Mouse (Mus musculus) gastrocnemius, postnatal 14 days (tissue): ENCODE data around the gene Rd3. TPM values are rescaled to one million over a fixed set of nuclear protein-coding genes. Genes with fewer than 3 reads are reported as not detected.

ENCODE experiments used
- DNase-seq: peaks from one replicate; pipeline ENCODE4 v3.0.0; 2021; ENCODE audit warnings: mixed read lengths
- intact Hi-C: fragments of 180-260 bp; cut with DNase I; formaldehyde crosslinking; loops from one replicate; pipeline ENCODE4 v1.15.1; 2025; ENCODE audit warnings: low total_unique reads
- total RNA-seq, 2 experiments: library from RNA; stranded (reverse); gene quantifications; 2 replicates each; pipeline ENCODE4 v1.2.3; 2021

The Rd3 gene
- total RNA-seq, 2 experiments from 2014 or later: 0.06 TPM; not detected in 1

- intact Hi-C loops: loop anchor here (2.0 to 5.0 kb wide), 2 partner anchors 49 to 124 kb away; no protein-coding TSS in a partner anchor
- DNase-seq: no peak
Measured at GRCm38 (mm10) chr1:191960946-191961345, 16.2 kb upstream of the Rd3 start.

- intact Hi-C loops: loop anchor here (5.0 kb wide), 1 partner anchor 51 kb away; no protein-coding TSS in a partner anchor
- DNase-seq: no peak
Measured at GRCm38 (mm10) chr1:191963413-191963812, 13.8 kb upstream of the Rd3 start.

GRCm38 (mm10) chr1:191963948-191964772 lies 13.0 kb upstream of the Rd3 start:
- peak; percentile 89 for DNase-seq
- intact Hi-C loops: loop anchor here (5.0 kb wide), 1 partner anchor 52 kb away; no protein-coding TSS in a partner anchor

- DNase-seq: peak; percentile 75
- intact Hi-C loops: loop anchor here (5.0 kb wide), 1 partner anchor 53 kb away; no protein-coding TSS in a partner anchor
Measured at GRCm38 (mm10) chr1:191964773-191965481, 12.2 kb upstream of the Rd3 start.

GRCm38 (mm10) chr1:191969939-191970338 lies 7.2 kb upstream of the Rd3 start:
- intact Hi-C loops: no loop called here
- DNase-seq: no peak

DNA sequence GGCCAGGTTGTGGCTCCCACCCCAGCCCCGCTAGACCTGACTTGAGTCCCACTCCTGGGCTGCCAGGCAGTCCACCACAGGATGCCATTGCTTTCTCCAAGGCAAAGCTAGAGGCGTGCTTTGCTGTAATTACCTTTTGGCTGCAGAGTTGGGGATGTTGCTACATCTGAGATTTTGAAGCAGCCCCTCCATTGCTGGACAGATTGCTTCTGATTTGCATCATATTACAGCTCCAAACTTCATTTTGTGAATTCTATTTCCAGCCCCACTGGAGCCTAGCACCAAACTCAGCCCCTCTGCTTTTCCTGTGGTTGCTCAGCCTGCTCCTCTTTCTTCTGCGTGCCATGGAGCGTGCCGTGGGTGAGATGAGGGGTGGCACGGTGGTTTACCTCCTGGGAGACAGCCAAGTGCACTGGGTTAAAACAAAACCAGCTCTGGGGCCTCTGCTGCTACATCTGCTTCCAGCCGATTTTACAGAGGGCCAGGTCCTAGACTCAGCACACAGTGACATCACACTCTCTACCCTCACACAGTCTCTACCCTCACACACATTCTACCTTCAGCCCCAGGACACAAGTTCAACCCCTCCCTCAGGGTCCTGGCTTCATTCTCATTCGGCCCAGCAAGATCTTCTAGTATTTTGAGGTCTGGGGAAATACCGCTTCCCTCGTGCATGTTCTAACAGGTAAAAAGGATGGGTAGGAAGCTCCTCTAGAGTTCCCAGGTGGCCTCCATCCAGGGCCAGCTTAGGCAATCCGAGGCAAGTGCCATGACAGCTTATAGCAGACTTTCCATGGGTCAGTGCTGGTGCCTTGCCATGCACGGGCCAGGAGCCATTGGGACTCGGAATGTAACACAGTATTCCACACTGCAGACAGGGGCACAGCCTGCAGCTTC lies 2.4 kb upstream of the Rd3 start:
- DNase-seq: no peak
- intact Hi-C loops: no loop called here

- DNase-seq: peak; percentile 44
Measured at GRCm38 (mm10) chr1:191981426-191982102, 4.4 kb downstream of the Rd3 start.

DNA sequence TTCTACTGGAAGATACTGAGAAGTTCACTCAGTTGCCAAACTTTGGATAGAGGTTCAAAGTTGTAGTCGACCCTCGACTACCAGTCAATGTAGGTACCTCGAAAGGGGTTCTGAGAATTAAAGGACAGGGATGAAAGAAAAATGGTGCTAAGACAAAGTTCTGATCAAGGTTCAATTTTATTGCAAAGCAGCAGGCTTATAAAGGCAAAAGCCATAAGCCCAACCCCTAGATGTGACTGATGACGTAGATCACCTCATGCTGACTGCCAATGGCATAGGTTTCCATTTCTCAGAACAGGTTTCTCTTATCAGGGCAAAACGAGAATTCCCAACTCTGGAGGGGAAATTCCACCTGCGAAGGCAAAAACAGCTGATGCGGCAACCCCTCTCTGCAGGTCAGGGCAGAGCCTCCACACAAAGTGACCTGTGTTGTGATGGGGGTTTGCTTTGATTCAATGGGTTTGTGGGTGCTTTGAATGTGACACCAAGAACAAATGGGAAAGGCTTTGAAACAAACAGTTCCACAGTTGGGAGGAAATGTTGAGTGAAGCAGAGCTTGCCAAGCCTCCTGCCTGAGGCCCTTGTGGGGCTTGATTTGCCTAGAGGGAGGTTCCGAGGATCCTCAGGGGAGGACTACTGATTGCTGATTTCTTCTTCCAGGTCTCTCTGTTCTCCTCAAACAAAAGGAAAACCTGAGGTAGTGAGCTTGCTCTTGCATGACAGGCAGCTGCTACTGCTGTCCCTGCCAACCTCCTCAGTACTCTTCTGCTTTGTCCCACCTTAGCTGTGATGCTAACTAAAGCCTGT lies 9.7 kb downstream of the Rd3 start:
- intact Hi-C loops: no loop called here
- DNase-seq: no peak

More at GRCm38 (mm10) chr1:191981426-191982102, 4.4 kb downstream of the Rd3 start:
- intact Hi-C loops: no loop called here

DNA sequence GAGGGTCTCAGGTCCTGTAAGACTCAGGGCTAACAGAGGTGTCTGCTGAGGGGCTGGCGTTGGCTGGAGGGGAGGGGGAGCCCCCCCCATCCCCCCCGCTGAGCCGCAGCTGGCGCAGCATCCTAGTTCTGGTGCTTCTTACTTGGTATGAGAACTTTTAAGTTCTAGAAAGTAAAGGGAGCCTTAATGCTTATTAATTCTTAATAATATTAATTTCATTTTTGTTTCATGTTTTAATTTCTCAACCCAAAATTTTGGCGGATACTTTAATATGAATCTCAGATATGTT lies 10.3 kb downstream of the Rd3 start:
- intact Hi-C loops: no loop called here
- no peak for DNase-seq

DNA sequence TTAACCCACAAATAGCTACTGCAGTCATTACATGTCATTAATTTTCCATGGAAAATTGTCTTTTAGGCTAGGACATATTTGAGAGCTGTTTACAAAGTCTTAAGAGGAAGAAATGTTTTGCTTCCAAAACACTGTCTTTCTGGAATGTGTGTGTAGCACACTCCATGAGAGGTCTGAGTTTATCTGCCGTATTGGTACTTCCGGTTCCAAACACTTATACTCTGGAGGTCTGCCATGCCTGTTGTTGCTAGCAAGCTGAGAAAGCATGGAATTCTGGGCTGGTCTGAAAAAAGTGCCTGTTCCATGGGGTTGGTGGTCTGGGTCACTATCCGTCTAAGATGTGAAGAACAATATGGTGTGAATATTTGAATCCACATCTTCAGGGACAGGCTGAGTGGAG lies 11.5 kb downstream of the Rd3 start:
- intact Hi-C loops: no loop called here
- no peak for DNase-seq

DNA sequence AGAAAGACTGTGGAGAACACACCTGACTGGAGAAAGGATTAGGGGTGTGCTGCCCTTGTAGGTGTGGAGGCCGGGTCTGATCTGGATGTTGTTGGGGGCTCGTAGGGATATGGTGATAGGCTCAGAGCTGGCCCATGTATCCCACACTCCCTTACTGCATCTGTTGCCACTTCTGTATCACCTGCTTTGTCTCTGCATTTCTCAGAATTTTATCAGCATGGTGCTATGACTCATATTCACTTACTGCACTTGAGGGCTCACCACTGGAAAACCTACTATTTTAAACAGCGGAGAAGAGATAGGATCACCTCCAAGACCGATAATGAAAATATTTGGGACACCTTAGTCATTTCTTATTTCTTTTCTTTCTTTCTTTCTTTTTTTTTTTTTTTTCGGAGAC lies 11.9 kb downstream of the Rd3 start:
- intact Hi-C loops: no loop called here
- DNase-seq: no peak

GRCm38 (mm10) chr1:191989994-191990393 lies 12.8 kb downstream of the Rd3 start:
- peak; percentile 97 for DNase-seq

DNA sequence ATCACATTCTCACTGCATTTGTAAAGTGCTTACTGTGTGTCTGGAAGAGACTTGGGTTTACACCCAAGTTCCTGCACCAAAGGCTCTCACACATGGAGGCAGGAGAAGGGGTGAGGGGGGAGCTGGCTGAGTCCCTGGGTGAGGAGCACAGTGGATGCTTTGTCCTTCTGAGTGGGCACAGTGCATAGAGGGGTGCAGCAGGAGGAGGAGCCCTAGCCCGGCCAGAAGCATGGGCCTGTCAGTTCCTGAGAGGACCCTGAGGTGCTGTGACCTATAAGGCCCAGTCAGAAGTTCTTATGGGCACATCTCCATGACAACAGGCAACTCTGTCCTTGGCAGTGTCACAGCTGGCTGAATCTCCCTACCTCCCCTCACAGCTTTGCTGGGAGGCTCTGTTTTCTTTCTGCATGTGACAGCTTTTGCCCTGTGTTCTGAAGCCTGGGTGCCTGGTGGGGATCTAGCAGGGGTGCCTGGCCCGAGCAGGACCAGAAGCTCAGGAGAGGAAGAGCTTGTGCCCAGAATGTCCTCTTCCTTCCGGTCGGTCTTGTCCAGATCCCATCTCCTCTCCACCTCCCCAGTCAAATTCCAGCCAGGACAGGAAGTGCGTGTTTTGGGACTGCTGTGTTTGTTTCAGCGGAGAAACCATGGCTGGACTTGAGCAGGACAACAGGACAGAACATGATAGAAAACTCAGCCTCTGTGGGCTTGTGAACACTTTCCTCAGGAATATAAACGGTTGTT lies 15.0 kb downstream of the Rd3 start:
- DNase-seq: no peak
- intact Hi-C loops: no loop called here

More at GRCm38 (mm10) chr1:191989994-191990393, 12.8 kb downstream of the Rd3 start:
- intact Hi-C loops: no loop called here

- intact Hi-C loops: no loop called here
- no peak for DNase-seq
Measured at GRCm38 (mm10) chr1:191994476-191994875, 17.3 kb downstream of the Rd3 start.

- intact Hi-C loops: no loop called here
- peak; percentile 59 for DNase-seq
Measured at GRCm38 (mm10) chr1:191995488-191995887, 18.3 kb downstream of the Rd3 start.

DNA sequence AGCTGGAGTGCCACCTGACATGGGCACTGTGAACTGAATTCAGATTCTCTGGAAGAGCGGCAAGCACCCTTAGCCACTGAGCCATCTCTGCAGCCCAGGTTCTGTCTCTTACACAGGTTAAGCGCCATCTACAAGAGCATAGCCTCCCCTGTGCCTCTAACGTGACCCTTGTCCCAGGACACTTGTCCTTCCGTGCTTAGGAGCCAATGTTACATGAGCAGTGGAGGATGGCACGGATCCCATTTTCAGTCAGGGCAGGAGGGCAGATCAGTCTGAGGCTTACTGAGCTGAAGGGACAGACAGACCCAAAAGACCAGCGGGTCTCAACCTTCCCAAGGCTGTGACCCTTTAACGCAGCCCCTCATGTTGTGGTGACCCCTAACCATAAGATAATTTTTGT lies 18.7 kb downstream of the Rd3 start:
- intact Hi-C loops: no loop called here
- no peak for DNase-seq

- no peak for DNase-seq
- intact Hi-C loops: no loop called here
Measured at GRCm38 (mm10) chr1:191996621-191997185, 19.5 kb downstream of the Rd3 start.
